Mouse (Mus musculus): ENCODE results near the gene Pomgnt1. TPM values are rescaled to one million over a fixed set of nuclear protein-coding genes. Genes with fewer than 3 reads are reported as not detected.

Gene Pomgnt1
- polyA plus RNA-seq, 1 experiment: 75.9 TPM

DNA sequence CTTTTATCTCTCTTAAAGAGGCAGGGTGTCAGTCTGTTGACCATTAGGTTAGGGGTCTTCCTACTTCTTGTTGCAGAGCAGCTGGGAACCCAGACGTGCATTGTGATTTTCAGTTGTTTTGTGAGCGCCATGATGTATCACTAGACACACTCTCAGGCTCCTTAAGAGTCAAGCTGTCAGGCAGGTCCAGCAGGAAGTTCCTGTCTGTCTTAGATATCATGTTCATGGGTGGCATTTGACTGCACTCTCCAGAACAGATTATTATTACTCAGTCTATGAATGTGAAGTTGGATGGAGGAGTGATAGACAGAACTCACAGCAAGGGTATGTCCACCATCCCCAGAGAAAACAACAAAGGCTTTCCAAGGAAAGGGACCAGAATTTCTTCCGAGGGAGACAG lies 80.8 kb downstream of the Pomgnt1 start:
- no peak for TF ChIP-seq SRF (IDR thresholded peaks at IDR 0.05; ENCODE audit: control insufficient read depth, insufficient read length, low read depth)
- TF ChIP-seq REST (IDR thresholded peaks at IDR 0.05; ENCODE audit: insufficient read depth, insufficient read length): no peak
- no peaks in the 10 kb centered on the region for H3K27me3 ChIP-seq (ENCODE audit: control insufficient read depth, insufficient read depth, insufficient read length)

DNA sequence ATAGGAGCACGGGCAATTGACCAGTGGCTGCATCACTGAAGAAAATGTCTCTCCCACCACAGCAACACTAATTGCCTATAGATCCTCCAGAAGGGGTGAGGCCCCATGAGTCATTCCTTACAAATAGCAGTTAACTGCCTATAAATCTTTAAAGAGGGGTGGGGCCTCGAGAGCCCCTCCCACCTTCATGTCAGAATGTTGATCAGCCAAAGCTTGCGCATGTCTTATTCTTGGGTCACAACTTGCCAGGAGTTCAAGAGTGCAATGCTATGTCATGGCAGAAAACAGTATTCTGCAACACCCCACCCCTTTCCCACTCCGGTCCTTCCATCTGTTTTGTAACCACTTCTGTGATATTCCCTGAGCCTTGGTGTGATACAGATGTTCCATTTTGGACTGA lies 82.9 kb downstream of the Pomgnt1 start:
- H3K4me3 ChIP-seq: no peak overlapping the region
- no peak for TF ChIP-seq MAX (IDR thresholded peaks at IDR 0.05; ENCODE audit: low read depth)
- no peak for TF ChIP-seq SRF (IDR thresholded peaks at IDR 0.05; ENCODE audit: control insufficient read depth, insufficient read length, low read depth)
- no peak for TF ChIP-seq REST (IDR thresholded peaks at IDR 0.05; ENCODE audit: insufficient read depth, insufficient read length)
- no peak for TF ChIP-seq E2F4 (IDR thresholded peaks at IDR 0.05; ENCODE audit: insufficient read depth)
- TF ChIP-seq MYOG (IDR thresholded peaks at IDR 0.05; ENCODE audit: control insufficient read depth in 1 of 3, insufficient read depth in 1 of 3, insufficient read length in 2 of 3, low read depth in 2 of 3): no peak
- TF ChIP-seq USF1 (IDR thresholded peaks at IDR 0.05; ENCODE audit: low read depth): no peak
- TF ChIP-seq TCF12 (IDR thresholded peaks at IDR 0.05; ENCODE audit: insufficient read depth, poor library complexity, severe bottlenecking): no peak
- TF ChIP-seq MYOD1 (IDR thresholded peaks at IDR 0.05; ENCODE audit: control insufficient read depth in 1 of 3, insufficient read length in 2 of 3, low read depth in 2 of 3): no peak
- no peak for TF ChIP-seq POLR2AphosphoS2 (IDR thresholded peaks at IDR 0.05; ENCODE audit: insufficient read length, low read depth)
- TF ChIP-seq CEBPB (IDR thresholded peaks at IDR 0.05; ENCODE audit: insufficient read depth, poor library complexity, severe bottlenecking): no peak
- TF ChIP-seq TCF3 (IDR thresholded peaks at IDR 0.05; ENCODE audit: insufficient read length, low read depth): no peak
- TF ChIP-seq POLR2A (IDR thresholded peaks at IDR 0.05; ENCODE audit: insufficient read length, low read depth): no peak
- no peaks in the 10 kb centered on the region for H3K79me2 ChIP-seq (ENCODE audit: control insufficient read depth, insufficient read depth)
- H3K36me3 ChIP-seq (ENCODE audit: control insufficient read depth, insufficient read depth): no peaks in the 10 kb centered on the region
- peak overlapping the region; percentile 10 for H3K4me2 ChIP-seq (ENCODE audit: low read depth)
- no peak overlapping the region for H3ac ChIP-seq (ENCODE audit: control insufficient read depth, insufficient read length)
- H3K27me3 ChIP-seq (ENCODE audit: control insufficient read depth, insufficient read depth, insufficient read length): no peaks in the 10 kb centered on the region

More for the DNA sequence above, 80.8 kb downstream of the Pomgnt1 start:
- no peak overlapping the region for H3K4me2 ChIP-seq (ENCODE audit: low read depth)
- H3K4me3 ChIP-seq: no peak overlapping the region
- no peaks in the 10 kb centered on the region for H3K79me2 ChIP-seq (ENCODE audit: control insufficient read depth, insufficient read depth)
- no peak overlapping the region for H3ac ChIP-seq (ENCODE audit: control insufficient read depth, insufficient read length)
- no peaks in the 10 kb centered on the region for H3K36me3 ChIP-seq (ENCODE audit: control insufficient read depth, insufficient read depth)

DNA sequence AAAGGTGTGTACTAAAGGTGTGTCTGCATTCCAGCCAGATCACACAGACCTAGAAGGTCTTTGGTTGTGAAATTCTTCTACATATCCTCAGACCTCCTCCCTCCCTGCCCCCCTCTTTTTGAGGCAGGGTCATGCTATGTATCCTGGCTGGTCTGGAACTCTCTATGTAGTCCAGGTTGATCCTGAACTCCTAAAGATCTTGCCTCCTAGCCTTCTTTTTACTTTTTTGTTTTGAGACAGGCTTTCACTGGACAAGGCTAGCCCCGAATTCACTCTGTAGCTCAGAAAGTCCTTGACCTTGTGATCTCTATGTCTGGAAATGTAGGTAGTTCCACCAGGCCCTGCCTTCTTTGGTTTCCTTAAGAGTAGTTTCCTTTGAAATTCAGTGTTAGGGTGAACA lies 85.3 kb downstream of the Pomgnt1 start:
- H3K4me2 ChIP-seq (ENCODE audit: low read depth): no peak overlapping the region
- no peaks in the 10 kb centered on the region for H3K27me3 ChIP-seq (ENCODE audit: control insufficient read depth, insufficient read depth, insufficient read length)
- H3K79me2 ChIP-seq (ENCODE audit: control insufficient read depth, insufficient read depth): no peaks in the 10 kb centered on the region
- no peak overlapping the region for H3ac ChIP-seq (ENCODE audit: control insufficient read depth, insufficient read length)
- H3K4me3 ChIP-seq: no peak overlapping the region
- H3K36me3 ChIP-seq (ENCODE audit: control insufficient read depth, insufficient read depth): no peaks in the 10 kb centered on the region
- TF ChIP-seq POLR2A (IDR thresholded peaks at IDR 0.05; ENCODE audit: insufficient read length, low read depth) (no peak), REST (IDR thresholded peaks at IDR 0.05; ENCODE audit: insufficient read depth, insufficient read length) (no peak), MAX (IDR thresholded peaks at IDR 0.05; ENCODE audit: low read depth) (no peak), TCF3 (IDR thresholded peaks at IDR 0.05; ENCODE audit: insufficient read length, low read depth) (no peak), SRF (IDR thresholded peaks at IDR 0.05; ENCODE audit: control insufficient read depth, insufficient read length, low read depth) (no peak), POLR2AphosphoS2 (IDR thresholded peaks at IDR 0.05; ENCODE audit: insufficient read length, low read depth) (no peak), TCF12 (IDR thresholded peaks at IDR 0.05; ENCODE audit: insufficient read depth, poor library complexity, severe bottlenecking) (no peak), MYOD1 (IDR thresholded peaks at IDR 0.05; ENCODE audit: control insufficient read depth in 1 of 3, insufficient read length in 2 of 3, low read depth in 2 of 3) (no peak)

Other genes starting within 250 kb of the Pomgnt1 start
- not detected for gene Kncn, start 239.4 kb upstream of the Pomgnt1 start, polyA plus RNA-seq (2012; fragmentation: generic; extraction: Trizol)
- not detected for gene 6430628N08Rik, start 233.2 kb upstream of the Pomgnt1 start, polyA plus RNA-seq (2012; fragmentation: generic; extraction: Trizol)
- 0.01 TPM for gene Dmbx1, start 183.9 kb upstream of the Pomgnt1 start, polyA plus RNA-seq (2012; fragmentation: generic; extraction: Trizol)
- 0.08 TPM for gene Faah, start 105.9 kb upstream of the Pomgnt1 start, polyA plus RNA-seq (2012; fragmentation: generic; extraction: Trizol)
- gene Nsun4, start 70.0 kb upstream of the Pomgnt1 start, polyA plus RNA-seq (2012; fragmentation: generic; extraction: Trizol): 23.7 TPM
- gene Uqcrh, start 48.8 kb upstream of the Pomgnt1 start, polyA plus RNA-seq (2012; fragmentation: generic; extraction: Trizol): 835 TPM
- gene Lrrc41, start 48.6 kb upstream of the Pomgnt1 start, polyA plus RNA-seq (2012; fragmentation: generic; extraction: Trizol): 36.1 TPM
- gene Rad54l, start 150 bp upstream of the Pomgnt1 start, polyA plus RNA-seq (2012; fragmentation: generic; extraction: Trizol): 2.2 TPM
- gene Lurap1, start 27.5 kb downstream of the Pomgnt1 start, polyA plus RNA-seq (2012; fragmentation: generic; extraction: Trizol): 1.5 TPM
- 0.16 TPM for gene Tspan1, start 43.8 kb downstream of the Pomgnt1 start, polyA plus RNA-seq (2012; fragmentation: generic; extraction: Trizol)
- not detected for gene 1700042G07Rik, start 49.5 kb downstream of the Pomgnt1 start, polyA plus RNA-seq (2012; fragmentation: generic; extraction: Trizol)
- gene Gm49337, start 49.5 kb downstream of the Pomgnt1 start, polyA plus RNA-seq (2012; fragmentation: generic; extraction: Trizol): not detected
- 5.7 TPM for gene Pik3r3, start 97.8 kb downstream of the Pomgnt1 start, polyA plus RNA-seq (2012; fragmentation: generic; extraction: Trizol)